Mouse (Mus musculus) inflammation-experienced regulatory T-cells (primary cell): ENCODE data around the gene Paics. TPM values are rescaled to one million over a fixed set of nuclear protein-coding genes. Genes with fewer than 3 reads are reported as not detected.

Experiments used
- polyA plus RNA-seq, 2 experiments: library from polyadenylated mRNA; unstranded; fragments of 100-300 nt; shearing (Covaris generic); gene quantifications; one replicate each; pipeline ENCODE4 v1.2.1; 2017

The Paics gene
- polyA plus RNA-seq = 100 to 1,000 TPM; 113 to 117 TPM

DNA sequence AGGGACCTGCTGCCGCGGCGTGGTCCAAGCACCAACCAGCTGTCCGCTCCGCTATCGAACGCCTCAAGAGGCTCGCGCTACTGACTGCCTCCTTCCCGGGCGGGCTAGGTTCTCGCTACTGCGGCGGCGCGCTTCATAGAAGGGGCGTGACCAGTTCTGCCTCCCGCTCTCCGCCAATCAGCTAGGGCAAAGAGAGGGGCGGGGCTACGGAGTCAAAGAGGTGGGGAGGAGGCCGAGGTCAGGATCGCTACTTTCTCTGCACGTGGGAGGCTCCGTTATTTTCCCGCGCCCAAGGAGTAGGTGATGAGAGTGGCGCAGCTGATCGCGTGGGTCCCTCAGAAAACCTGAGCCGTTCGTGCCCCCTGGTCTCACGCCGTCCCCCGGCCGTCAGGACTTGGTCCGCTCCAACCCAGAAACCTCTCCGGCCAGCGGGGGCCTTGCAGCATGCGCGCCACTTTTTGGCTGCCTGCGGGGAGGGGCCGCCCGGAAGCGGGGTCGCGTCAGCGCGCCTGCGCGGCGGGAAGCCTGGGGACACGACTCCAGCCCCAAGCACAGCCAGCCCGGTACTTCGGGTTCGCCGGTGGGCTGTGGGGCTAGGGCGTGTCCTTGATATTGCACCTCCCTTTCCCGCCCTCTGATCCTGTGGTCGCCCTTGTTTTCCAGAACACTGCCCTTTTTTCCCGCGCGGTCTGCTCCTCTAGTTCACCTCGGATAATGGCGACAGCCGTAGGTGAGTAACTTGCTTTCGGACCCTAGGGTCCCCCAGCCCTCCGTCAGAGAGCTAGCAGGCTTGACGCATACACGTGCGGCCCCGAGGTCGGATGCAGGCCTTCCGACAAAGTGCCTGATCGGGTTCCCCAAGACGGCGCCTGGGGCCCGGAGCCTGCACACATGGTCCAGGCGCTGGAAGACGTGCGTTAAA is at the start of gene Paics, which contains the start of gene Ppat:
TSS of gene Paics (plus strand) at position 202 of the 922 bp plus-strand sequence.
TSS of gene Ppat (minus strand) at position 473 of the 922 bp plus-strand sequence.

DNA sequence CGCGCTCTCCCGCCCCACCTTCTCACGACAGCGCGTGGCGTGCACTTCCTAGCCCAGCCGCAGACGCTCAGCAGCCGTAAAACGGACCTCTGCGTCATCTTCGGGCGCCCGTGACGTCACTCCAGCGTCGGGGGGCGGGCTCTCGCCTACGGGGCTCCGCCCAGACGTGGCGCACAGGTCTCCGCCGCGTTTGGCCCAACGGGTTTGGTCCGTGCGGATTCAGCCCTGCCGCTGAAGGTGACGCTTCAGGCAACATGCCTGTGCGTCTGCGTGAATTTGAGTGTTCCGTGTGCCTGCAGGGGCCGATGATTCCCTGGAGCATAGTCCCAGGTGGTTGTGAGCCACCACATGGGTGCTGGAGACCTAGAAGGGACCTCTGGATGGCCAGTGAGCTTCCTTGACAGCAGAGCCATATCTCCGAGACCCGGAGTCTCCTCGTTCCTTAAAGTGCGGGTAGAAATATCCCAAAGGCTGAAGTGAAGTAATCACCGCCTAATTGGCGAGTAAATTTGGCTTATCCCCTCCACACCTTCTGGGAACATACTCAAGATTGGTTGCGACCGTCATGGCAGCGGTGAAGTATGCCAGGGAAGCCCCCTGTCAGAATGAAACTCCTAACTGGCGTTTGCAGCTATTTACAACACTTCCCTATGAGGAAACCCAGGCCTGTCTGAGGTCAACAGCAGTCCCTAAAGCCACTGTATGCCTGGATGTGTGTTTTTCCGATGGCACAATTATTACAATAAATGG is 45.5 kb upstream of the Paics start, which contains the start of gene Aasdh:
TSS of gene Aasdh (minus strand) at position 110 of the 750 bp plus-strand sequence.

DNA sequence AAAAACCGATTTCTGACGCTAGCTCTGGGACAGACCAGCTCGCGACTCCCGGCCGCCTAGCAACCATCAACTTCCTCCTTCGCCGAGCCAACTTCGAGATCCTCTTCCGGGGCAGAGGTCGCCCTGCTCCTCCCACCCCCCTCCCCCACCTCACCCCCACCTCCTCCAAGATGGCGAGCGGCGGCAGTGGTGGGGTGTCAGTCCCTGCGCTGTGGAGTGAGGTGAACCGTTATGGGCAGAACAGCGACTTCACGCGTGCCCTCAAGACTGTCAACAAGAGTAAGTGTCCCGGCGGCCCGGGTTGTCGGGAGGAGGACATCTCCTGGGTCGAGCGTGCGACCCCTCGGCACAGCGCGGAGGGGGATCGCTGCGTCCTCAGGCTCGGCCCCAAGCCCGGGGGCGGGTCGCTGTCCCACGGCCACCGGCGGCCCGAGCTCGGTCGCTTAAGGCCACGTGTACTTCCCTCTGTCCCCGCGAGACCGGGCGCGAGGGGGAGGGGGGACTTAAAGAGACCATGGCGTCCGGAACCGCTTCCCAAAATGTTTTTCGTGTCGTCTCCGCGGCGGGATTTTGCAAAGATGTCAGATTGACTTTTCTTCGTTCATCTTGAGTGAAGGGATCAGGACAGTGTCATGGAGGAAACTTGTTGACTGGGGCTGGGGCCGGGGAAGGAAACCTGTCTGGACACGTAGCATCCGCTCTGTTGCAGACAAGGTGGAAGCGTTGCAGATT is 23.6 kb downstream of the Paics start, which contains the start of gene Srp72:
TSS of gene Srp72 (plus strand) at position 130 of the 732 bp plus-strand sequence.

GRCm38 (mm10) chr5:77004051-77004821 is 53.1 kb downstream of the Paics start, which contains the start of gene Arl9:
TSS of gene Arl9 (plus strand) at chr5:77004055.

DNA sequence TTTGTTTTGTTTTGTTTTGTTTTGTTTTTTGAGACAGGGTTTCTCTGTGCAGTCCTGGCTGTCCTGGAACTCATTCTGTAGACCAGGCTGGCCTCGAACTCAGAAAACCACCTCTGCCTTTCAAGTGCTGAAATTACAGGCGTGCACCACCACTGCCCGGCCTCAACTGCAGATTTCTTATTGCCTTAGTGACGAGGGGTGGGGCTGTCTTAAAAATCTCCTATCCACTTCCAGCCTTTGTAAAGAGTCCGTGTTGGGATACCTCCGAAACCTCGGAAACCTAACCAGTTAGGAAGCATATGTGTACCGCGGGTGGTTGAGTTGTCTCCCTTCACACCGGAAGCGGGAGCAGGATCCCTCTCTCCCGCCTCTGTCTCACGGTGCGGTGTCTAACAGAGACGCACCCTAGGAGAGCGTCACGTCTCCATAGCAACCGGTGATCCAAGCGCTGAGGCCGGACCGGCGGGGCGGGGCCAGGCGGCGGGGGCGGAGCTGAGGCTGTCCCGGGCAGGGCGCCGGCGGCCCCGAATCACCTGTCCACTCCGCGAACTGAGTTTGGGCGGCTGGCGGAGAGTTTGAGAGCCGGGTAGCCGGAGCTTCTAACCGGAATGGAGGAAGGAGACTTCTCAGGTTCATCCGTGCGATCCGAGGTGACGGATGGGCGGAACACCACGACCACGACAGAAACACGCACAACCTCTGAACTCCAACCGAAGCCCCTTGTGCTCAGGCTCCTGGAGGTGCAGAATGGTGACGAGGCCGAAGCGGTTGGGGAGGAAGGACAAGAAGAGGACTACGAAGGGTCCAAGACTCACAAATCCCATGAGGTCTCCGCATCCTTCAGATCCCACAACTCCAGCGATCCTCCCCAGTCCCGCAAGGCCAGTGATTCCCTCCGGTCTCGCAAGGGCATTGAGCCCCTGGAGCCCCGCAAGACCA is 64.7 kb downstream of the Paics start, which contains the start of gene Thegl:
TSS of gene Thegl (plus strand) at position 480 of the 939 bp plus-strand sequence.

Other genes with a start within 250 kb of the Paics start
- gene Aasdh, start 45.8 kb upstream of the Paics start, polyA plus RNA-seq = 10 to 100 TPM; 20.6 to 20.9 TPM
- 10 to 100 TPM; 25.5 to 39.2 TPM for gene Ppat, start 271 bp downstream of the Paics start, polyA plus RNA-seq
- 10 to 100 TPM; 81.9 to 97.6 TPM for gene Srp72, start 23.4 kb downstream of the Paics start, polyA plus RNA-seq
- under 1 TPM in 1 of 2 experiments, not detected in 1; 0.41 TPM for gene Arl9, start 52.7 kb downstream of the Paics start, polyA plus RNA-seq
- gene Thegl, start 64.7 kb downstream of the Paics start, polyA plus RNA-seq = 1 to 10 TPM in 1 of 2 experiments, under 1 TPM in 1; 0.12 to 1.0 TPM
- 100 to 1,000 TPM; 182 to 272 TPM for gene Hopx, start 163.8 kb downstream of the Paics start, polyA plus RNA-seq